Mouse (Mus musculus): ENCODE data around the gene Foxb1.

Gene Foxb1

DNA sequence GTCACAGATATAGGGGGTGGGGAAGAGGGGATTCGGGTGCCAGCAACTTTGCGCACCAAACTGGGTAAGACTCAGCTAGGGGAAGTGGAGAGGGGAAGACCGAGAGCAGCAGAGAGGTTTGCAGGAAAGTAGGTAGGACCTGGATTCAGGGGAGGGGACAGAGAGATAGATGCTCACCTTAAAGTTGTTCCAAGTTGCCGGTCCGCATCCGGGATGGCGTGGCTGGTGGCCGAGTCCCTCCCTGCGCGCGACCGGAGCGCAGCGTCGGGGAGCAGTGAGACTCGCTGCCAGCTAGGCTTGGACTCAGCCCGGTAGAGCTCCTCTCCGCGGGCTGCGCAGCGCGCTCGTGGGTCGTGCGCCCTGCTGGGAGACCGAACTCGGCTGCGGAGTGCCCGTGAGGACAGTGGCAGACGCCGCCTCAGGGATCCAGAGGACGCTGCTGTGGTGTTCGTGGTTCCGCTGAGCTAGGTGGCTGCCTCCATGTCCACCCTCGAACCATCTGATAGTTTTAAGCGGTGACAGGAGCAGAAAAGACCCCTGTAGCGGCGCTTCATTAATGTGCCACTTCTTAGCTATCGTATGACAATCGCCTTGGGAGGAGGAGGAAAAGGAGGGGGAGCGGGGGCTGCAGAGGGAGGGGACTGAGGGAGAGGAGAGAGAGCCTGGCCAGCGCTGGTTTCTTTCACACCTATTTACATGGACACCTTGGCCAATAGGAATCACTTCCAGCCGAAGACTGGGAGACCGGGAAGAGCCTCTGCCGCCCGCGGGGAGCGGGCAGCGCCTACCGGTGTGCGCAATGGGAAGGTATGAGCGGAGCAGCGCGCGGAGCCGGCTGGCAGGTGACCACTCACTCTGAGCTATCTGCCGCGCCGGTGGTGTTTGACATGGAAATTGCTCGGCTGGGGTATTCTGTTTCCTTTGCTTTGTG lies at the start of gene Foxb1:
TSS of gene Foxb1 (minus strand) at position 570 of the 931 bp plus-strand sequence.
- no peak for DNase-seq (ENCODE audit: low spot score in 2 of 2)

DNA sequence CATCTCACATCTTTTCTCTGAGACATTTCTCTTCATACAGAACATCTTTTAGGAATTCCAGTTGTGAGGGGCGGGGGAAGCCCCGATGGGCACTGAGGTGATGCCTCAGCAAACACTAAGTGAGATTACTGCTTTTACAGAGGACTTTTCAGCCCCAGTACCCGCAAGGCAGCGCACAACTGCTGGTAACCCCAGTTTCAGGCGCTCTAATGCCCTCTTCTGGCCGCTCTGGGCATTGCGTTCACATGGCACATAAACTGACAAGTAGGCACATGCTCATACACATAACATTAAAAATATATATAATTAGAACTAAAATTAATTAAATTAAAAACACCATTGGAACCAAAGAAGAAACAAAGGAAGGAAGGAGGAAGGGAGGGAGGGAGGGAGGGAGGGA lies 29.8 kb upstream of the Foxb1 start:
- no peak for DNase-seq (ENCODE audit: low spot score in 2 of 2)

DNA sequence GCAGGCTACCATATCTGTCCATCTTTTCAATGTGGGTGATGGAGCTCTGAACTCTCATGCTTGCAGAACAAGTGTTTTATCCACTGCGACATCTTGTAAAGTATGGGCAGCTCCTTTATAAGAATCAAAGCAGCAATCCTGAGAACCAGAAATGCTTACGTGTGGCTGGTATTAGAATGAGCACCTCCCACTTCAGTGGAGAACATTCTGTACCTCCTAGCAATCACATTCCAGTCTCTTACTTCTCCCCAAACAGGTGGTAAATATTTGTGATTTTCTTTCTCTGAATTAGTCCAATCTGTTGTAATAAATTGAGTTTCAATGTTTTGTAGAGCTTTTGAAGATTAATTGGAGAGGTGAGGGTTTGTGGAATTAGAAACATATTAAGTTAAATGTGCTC lies 19.3 kb upstream of the Foxb1 start:
- DNase-seq (ENCODE audit: low spot score in 2 of 2), result no peak

DNA sequence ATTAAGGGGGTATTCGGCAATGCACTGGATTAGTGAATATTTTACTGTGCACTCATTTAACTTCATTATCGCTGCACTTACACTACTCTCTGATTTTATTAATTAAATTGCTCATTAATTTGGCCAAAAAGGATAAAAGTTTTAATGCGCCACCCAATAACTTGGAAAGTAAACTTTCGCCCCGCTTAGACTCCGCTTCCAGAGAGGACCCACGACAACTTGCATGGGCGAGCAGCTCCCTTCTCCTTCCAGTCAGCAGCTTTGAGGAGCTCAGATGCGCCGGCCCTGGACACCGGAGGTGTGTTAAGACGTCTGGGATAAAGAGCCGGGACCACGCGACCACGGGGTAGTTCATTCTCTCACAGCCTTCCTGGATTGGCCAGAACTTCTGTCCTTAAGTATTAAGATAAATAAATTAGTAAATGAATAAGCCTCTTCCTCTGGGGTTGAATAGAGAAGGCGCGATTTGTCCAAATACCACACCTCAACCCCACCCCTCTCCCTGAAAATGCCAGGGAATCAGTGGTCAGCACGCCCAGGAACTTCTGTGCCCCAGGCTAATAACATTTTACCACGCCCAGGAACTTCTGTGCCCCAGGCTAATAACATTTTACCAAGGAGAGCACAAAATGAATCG lies 9.3 kb upstream of the Foxb1 start:
- no peak for DNase-seq (ENCODE audit: low spot score in 2 of 2)

DNA sequence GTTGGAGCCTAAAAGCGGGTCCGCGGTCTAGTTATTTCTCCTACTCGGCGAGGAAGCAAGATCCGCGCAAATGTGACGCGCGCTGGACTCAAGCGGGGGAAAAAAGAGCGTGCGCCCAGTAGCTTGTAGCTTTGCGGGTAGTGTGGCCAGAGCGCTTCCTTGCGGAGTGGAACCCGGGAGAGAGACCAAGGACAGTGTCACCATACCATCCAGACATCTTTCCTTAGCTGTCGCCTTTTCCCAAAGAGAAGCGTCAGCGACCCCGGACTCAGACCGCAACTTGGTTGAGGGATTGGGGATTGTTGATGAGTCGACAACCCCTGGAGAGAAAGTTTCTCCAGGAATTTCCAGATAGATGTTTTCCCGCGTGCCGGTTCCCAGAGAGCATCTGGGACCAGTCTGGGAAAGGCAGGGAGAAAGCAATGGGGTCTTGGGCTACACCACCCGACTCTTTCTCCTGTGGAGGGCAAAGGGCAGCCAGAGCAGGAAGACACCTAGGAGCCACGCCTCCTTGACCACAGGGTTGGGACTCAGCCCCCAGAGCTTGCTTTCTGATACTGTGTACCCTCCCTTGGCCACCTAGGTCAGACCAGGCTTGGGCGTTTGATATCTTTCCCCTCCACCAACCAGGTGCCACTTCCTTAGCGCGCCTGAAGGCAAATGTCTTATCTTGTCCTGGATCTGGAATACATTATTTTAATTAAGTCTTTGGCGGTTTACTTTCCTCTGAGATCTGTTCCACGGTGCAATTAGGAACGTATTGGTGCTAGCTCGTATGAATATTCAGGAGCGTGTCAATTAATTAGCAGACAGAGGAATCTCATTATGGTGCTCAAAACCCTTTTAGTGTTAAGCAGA lies 8.6 kb upstream of the Foxb1 start:
- DNase-seq (ENCODE audit: low spot score in 2 of 2), result no peak

DNA sequence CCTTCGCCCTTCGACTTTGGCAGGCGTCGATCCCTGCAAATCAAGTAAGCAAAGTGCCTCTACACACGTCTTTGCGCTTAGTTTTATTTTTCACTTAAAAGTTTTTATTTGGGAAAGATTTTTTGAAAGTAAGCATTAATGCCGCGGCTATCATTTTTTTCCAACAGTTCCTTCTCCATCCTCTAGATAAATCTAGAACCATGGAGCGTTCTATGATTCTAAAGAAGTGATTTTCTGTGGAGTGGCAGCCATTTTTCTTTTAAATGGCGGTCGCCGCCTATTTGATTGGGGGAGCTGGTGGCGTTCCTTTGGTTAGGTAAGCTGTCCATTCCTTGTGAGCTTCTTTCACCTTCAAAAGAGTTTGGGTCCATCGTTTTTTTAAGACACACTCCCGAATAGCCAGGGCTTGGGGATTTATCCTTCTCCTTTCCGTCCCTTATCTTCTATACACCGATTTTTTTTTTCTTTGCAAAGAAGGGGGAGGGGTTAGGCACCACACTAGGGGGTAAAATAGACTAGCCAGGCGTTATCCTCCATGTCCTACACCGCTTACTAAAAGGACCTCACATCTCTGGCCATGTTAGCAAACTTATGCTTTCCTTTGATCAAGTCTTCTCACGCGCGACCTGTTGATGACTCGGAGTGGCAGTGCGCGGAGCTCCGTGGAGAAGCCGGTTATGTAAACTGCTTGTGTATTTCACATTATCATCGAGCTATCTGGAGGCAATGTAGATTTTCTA lies 7.6 kb upstream of the Foxb1 start:
- no peak for DNase-seq (ENCODE audit: low spot score in 2 of 2)

DNA sequence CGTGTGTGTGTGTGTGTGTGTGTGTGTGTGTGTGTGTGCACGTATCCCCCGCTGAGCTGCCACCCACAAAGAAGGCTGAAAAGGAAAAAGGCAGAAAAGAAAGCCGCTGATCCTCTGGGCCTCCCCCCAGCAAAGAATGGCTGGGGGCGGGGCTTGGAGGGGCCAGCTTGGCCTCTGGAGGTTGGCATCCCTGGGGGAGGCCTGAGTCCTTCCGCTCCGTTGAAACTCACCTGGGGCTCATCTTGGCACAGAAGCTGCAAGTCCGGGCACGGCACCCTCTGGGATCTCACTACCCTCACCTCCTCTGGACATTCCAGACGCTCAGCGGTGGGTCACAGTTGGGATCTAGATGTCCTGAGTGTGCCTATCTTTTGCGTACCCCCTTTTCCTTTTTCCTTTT lies 6.7 kb upstream of the Foxb1 start:
- no peak for DNase-seq (ENCODE audit: low spot score in 2 of 2)

DNA sequence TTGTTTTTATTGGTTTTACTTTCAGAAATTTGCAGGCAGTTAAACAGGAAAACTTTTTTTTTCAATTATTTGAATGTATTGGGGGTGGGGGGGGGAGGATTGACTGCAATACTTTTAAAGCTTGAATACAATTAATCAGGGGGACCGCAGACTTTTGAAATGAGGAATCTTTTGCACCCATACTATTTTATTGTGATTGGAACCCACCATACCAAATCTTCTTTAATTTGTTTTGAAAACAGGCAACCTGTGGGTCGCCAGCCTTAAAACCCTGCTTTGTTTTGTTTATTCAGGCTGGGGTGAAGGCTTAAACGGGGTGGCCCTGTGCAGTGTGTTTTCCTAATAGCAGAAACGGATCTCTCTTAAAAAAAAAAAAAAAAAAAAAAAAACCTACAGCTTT lies 6.2 kb upstream of the Foxb1 start:
- DNase-seq (ENCODE audit: low spot score in 2 of 2), result no peak

DNA sequence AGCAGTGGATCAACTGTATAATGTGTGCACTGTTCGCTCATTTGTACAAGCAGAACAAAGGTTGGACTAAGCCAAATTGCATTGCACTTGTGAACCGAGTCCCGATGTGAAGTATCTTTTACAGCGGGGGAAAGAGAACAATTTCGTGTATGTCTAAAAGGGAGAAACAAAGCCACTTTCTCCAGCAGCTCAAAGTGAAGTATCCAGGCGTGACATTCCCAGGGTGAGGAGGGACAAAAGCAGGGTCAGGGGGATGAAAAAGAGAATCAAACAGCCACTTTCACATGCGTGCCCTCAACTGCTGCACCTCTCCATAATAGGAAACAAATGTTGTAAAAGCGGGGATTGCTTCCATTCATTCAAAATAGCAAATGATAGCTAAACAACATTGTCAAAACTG lies 5.6 kb upstream of the Foxb1 start:
- no peak for DNase-seq (ENCODE audit: low spot score in 2 of 2)

DNA sequence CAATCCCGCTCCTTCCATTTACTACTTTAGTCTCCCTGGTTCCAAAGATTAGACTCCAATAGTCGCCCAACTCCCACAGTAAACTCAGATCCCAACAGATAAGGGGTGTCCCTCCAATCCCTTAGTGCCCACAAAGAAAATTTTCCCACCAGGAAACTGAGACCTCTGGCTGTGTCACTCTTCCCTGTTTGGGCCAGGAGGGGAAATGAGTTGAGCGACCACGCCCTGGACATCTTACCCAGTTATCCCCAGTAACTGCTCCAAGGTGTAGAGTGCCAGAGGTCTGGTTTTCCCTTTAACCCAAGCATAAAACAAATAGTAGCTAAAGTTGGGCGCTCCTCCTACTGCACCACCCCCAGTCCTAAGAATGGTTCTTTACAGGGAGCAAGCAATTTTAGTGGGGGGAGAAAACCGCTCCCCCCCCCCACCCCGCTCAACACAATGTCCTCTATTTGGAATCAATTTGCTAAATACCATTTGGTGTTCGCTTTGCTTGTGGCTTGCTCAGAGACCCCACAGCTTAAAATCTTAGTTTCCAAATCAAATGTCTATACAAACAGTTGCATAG lies 4.8 kb upstream of the Foxb1 start:
- DNase-seq (ENCODE audit: low spot score in 2 of 2), result no peak

DNA sequence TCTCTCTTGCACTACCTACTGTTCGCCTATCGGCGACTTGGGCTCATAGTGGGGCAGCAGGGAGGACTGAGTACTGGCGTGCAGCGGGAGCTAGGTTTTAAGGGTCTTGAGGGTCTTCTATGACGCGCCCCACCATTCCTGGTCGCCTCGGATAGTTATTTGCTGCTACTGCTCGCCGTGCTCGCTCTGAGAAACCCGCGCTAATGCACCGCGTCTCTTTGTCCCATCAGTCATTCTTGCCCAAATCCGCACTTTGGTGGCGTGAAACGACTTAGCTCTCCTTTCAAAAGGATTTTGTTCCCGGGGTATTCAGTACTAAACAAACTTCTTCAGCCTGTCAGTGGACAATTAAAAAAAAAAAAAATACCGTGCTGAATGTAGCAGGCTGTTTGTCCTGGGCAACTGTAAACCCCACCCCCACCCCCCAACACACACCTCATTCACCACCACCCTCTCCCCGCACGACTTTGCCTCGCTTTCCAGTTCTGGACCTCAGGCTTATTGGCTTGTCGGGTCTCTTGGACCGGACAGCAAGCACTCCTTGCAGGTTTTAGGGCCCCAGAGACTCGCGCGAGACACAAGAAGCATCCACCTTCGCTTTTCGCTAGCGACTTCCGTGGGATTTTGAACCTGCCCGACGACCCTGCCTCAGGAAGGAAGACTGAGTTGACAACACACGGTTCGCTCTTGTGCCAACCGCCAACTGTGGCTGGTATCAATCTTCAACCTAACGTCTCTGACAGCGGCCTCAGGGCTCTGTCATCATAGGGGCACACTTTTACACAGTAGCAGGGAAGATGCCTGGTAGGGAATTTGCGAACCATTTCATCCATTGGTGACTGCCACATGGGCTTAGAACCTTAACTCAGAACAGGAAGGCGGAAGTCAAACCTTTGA lies 4.1 kb upstream of the Foxb1 start:
- no peak for DNase-seq (ENCODE audit: low spot score in 2 of 2)

DNA sequence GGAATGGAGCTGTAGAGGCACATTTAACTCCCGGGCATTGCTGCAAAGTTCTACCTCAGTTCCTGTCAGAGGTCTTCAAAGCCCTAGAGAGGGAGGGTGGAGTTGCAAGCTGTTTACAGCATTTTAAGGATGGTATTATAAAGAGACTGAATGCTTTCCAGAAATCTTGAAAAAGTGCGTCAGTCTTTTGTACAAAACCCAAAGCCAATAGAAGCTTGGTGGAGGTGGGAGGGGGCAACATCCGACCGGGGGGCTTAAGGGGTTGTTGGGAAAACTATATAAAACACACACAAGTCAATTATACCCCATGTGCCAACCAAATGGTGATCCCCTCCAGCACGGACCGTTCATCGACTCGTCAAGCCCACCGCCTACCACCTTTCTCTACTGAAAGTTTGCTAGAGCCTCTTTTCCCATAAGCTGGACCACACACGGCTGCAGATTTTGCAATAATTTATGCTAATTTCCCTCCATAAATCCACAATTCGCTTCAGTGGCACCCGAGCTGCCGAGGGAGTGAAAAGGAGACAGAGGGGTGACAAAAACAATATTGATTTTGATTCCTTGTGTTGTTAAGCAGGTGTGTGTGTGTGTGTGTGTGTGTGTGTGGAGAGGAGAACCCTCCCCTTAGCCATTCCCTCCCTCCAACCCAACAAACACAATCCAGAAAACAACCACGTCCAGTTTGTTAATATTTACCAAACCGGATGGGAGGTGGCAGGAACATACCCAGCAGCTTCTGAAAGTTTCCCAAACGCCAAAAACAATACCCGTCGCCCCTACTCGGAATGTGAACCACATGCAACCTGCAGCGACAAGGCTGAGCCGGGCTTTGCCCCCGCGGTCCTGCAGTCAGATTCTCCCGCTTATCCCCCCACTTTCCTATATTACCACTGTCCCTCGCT lies 3.2 kb upstream of the Foxb1 start:
- DNase-seq (ENCODE audit: low spot score in 2 of 2), result no peak

DNA sequence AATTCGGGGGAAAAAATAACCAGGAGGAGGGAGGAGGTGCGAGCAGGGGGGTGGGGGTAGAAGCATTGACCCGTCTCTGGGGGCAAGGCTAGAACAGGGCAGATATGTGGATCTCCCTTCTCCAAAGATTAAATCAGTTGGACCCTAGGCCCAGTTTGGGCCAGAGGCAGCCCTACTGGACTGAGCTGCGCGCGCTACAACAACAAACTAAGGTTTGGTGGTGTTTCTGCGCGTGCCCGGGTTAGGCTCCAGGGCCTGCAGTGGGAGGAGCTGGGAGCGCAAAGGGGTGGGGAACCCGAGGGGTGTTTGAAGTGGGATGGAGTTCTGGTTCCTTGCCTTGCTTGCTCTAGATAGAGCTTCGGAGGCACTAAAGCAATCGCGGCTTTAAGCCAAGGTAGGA lies 2.0 kb upstream of the Foxb1 start:
- no peak for DNase-seq (ENCODE audit: low spot score in 2 of 2)

DNA sequence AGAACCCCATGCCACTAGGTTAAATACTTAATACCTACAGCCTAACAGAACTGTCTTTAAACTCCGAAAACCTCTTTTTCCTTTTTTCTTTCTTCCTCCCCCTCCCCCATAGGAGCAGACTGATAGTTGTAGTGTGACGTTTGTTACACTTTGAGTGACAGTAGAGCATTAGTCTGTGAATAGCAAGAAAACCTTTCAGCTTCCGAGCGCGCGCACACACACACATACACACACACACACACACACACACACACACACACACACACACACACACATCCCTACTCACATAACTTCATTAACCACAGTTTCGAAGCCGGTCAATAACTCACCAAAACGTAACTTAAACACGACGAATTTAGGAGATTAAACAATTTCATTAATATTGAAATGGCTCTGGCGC lies 1.5 kb upstream of the Foxb1 start:
- DNase-seq (ENCODE audit: low spot score in 2 of 2), result no peak

DNA sequence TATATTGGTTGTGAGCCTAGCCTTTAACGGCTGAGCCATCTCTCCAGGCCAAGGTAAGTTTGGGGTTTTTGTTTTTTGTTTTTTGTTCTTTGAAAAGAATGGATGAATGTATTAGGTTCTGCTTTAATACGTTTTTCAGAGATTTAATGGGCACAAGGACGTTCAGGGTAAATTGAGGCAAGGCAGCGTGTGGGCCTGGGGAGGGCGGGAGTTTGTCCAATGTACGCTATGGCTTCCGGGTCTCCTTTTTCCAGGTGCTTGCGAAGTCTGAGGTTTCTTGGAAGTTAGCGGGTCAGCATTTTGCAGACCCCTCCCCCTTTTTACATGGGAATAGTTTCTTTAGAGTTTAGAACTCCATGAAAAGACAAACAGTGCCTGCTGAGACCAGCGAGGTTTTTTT lies 829 bp upstream of the Foxb1 start:
- DNase-seq (ENCODE audit: low spot score in 2 of 2), result no peak

DNA sequence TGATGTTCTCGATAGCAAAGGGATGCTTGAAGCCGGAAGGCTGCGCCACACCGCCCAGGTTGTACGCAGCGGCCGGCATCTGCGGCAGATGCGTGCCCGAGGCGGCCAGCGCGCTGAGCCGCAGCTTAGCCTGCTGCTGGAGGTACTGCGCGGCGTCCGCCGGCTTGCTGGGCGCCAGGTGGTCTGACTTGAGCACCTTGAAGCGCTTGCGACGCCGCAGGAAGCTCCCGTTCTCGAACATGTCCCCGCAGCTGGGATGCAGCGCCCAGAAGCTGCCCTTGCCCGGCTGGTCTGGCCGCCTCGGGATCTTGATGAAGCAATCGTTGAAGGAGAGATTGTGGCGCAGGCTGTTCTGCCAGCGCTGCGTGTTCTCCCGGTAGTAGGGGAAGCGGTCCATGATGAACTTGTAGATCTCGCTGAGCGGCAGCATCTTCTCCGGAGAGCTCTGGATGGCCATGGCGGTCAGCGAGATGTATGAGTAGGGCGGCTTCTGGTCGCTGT lies 969 bp downstream of the Foxb1 start:
- DNase-seq (ENCODE audit: low spot score in 2 of 2), result no peak

DNA sequence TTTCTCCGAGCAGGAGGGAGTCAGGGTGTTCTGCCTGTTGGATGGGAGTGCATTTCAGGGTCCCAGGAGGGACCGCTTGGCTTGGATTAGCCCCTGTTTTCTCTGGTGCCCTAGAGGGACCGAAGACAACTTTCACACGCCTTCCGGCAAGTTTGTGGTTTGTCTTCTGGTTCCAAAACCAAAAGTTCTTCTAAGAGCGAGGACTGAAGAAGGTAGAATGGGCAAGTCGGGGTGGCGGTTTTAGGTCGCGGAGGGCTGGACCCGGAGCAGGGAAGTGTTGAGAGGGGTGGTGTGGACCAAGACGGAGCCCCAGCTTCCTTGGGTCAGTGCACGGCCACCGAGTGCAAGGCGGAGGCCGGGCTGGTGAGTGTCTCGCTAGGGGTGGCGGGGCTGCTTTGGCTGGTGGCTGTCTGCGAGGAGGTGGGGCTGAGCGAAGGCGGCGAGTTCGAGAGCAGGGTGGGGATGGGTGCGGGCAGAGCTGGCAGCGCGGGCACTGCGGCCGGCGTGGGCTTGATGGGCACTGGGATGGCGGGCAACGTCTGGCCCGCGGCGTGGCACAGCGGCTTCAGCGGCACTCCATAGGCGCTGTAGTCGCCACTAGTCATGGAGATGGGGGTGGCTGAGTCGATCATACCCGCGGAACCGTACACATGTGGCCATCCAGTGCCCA lies 1.7 kb downstream of the Foxb1 start:
- no peak for DNase-seq (ENCODE audit: low spot score in 2 of 2)

DNA sequence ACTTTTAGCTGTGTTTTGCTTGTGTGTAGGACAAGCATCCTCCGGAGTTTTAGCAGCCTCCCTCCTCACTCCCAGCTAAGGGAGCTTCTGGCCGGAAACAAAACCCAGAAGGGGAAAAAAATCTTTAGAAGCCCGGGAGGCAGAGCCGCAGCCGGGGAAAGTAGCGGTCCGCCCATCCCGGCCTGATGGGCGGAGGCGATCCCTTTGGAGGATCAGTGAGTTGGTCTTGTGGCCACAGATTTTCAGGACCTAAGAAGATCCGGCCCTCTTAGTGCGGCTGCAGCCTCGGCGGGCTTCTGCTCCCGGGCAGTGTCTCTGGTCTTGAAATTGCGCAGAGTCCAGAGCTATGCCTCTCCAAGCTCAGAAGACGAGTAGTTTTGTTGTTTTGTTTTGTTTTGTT lies 2.2 kb downstream of the Foxb1 start:
- DNase-seq (ENCODE audit: low spot score in 2 of 2), result no peak

DNA sequence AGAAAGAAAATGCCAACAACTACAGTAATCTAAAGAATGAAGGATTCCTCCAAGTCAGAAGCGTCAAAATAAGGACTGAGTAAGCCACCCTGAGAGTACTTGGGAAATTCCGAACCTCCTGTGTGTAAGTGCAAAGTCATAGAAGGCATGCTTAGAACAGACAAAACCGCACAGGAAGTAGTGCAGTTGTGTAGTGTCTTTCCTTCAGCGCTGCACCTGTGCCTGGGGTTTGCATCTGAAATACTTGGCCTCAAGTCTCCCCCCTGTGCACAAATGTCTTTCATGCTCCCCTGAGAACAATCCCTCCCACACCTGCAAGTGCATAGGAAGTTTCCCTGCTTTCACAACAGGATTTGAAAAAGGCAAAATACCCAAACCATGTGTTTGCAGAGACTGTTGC lies 3.5 kb downstream of the Foxb1 start:
- no peak for DNase-seq (ENCODE audit: low spot score in 2 of 2)

All from spleen, postnatal 14 days (tissue).